Mouse (Mus musculus) E14TG2a.4 (cell line): ENCODE results near the gene Pde6h.

Source experiments
- CTCF ChIP-seq: conservative IDR thresholded peaks from 2 replicates; pipeline ENCODE4 v1.5.1; 2014; ENCODE audit warnings: low read length
- NANOG ChIP-seq: IDR thresholded peaks from 2 replicates; pipeline ENCODE4 v1.6.1; 2014; ENCODE audit warnings: borderline replicate concordance, low read length, mixed read lengths

GRCm38 (mm10) chr6:136938331-136939126, 14.9 kb downstream of the Pde6h start:
- TF ChIP-seq CTCF, result no peak
- TF ChIP-seq NANOG, result no peak
